Mouse (Mus musculus): ENCODE data around the gene Cpa5. TPM values are rescaled to one million over a fixed set of nuclear protein-coding genes. Genes with fewer than 3 reads are reported as not detected.

Cpa5 gene
- total and polyA plus RNA-seq, 3 experiments = not detected

GRCm38 (mm10) chr6:30614251-30614650, 3.4 kb downstream of the Cpa5 start:
- Histone ChIP-seq H3K36me3 (ENCODE audit: control insufficient read depth in 1 of 2, insufficient read depth in 2 of 2, low read length in 2 of 2) (0 out of 4 replicates have a peak, but pooled peaks cover 0 to 2% of the 10 kb centered on the region in 2 experiments), H3K9ac (ENCODE audit: control insufficient read depth, low read depth, low read length, poor library complexity, severe bottlenecking) (no peak overlapping the region), H3K4me1 (ENCODE audit: control insufficient read depth in 1 of 2, insufficient read depth in 2 of 2, low read length in 2 of 2) (peaks cover 0 to 4% of the 10 kb centered on the region in 2 experiments; a peak in 1 of 4 replicates), H3K27me3 (ENCODE audit: control insufficient read depth in 1 of 2, insufficient read depth in 2 of 2, low read length in 2 of 2) (peaks cover 0 to 5% of the 10 kb centered on the region in 2 experiments; a peak in 2 of 4 replicates), H3K79me2 (ENCODE audit: control insufficient read depth, insufficient read depth, low read length, poor library complexity) (no peaks in the 10 kb centered on the region), H3K27ac (ENCODE audit: control insufficient read depth, low read depth, low read length) (no peak overlapping the region), H3K9me3 (replicated peaks; ENCODE audit: insufficient read depth, low read length) (no peaks in the 10 kb centered on the region), H3K4me3 (ENCODE audit: control insufficient read depth in 1 of 2, insufficient read depth in 1 of 2, low read depth in 2 of 2, low read length in 2 of 2) (no peak overlapping the region)
- no peak for DNase-seq (ENCODE audit: low read depth, low spot score)
- TF ChIP-seq TBP (IDR thresholded peaks at IDR 0.05; ENCODE audit: low read depth, low read length) (no peak), GATA1 (IDR thresholded peaks at IDR 0.05; ENCODE audit: low read depth, low read length) (no peak), POLR2AphosphoS2 (IDR thresholded peaks at IDR 0.05; ENCODE audit: low read length) (no peak), ZNF384 (IDR thresholded peaks at IDR 0.05; ENCODE audit: low read depth, low read length) (no peak), NELFE (IDR thresholded peaks at IDR 0.05; ENCODE audit: low read depth, low read length) (no peak), MAX (IDR thresholded peaks at IDR 0.05; ENCODE audit: low read length) (no peak), BHLHE40 (IDR thresholded peaks at IDR 0.05; ENCODE audit: borderline replicate concordance, low read depth, low read length) (no peak), MXI1 (IDR thresholded peaks at IDR 0.05; ENCODE audit: low read depth, low read length) (no peak), MYC (IDR thresholded peaks at IDR 0.05; ENCODE audit: low read depth, low read length) (no peak), ZMIZ1 (IDR thresholded peaks at IDR 0.05; ENCODE audit: low read depth, low read length) (no peak), ZC3H11A (IDR thresholded peaks at IDR 0.05; ENCODE audit: low read depth, low read length) (no peak), POLR2A (IDR thresholded peaks at IDR 0.05; ENCODE audit: control insufficient read depth in 1 of 2, insufficient read depth in 1 of 2, low read depth in 1 of 2, low read length in 2 of 2, poor library complexity in 1 of 2) (no peak), SMC3 (IDR thresholded peaks at IDR 0.05; ENCODE audit: low read depth, low read length) (no peak), USF2 (IDR thresholded peaks at IDR 0.05; ENCODE audit: borderline replicate concordance in 1 of 2, insufficient read depth in 1 of 2, low read depth in 1 of 2, low read length in 2 of 2) (no peak), ZKSCAN1 (IDR thresholded peaks at IDR 0.05; ENCODE audit: low read depth, low read length) (no peak)

- H3K9ac ChIP-seq (ENCODE audit: control insufficient read depth, low read depth, low read length, poor library complexity, severe bottlenecking) = no peak overlapping the region
- TF ChIP-seq MEF2A (IDR thresholded peaks at IDR 0.05; ENCODE audit: extremely low read depth, insufficient replicate concordance, low read depth, low read length, poor library complexity, severe bottlenecking) (no peak), UBTF (IDR thresholded peaks at IDR 0.05; ENCODE audit: borderline replicate concordance, insufficient read depth, low read depth, low read length) (no peak), CHD2 (IDR thresholded peaks at IDR 0.05; ENCODE audit: low read length) (no peak), TBP (IDR thresholded peaks at IDR 0.05; ENCODE audit: low read depth, low read length) (no peak), TCF12 (IDR thresholded peaks at IDR 0.05; ENCODE audit: low read depth, low read length) (no peak), ELF1 (IDR thresholded peaks at IDR 0.05; ENCODE audit: low read depth, low read length) (no peak), EP300 (IDR thresholded peaks at IDR 0.05; ENCODE audit: low read depth in 1 of 2, low read length in 2 of 2) (no peak), NELFE (IDR thresholded peaks at IDR 0.05; ENCODE audit: low read depth, low read length) (no peak), HCFC1 (IDR thresholded peaks at IDR 0.05; ENCODE audit: low read depth, low read length) (no peak), NRF1 (IDR thresholded peaks at IDR 0.05; ENCODE audit: insufficient read depth, low read depth, low read length, poor library complexity, severe bottlenecking) (no peak), GATA1 (IDR thresholded peaks at IDR 0.05; ENCODE audit: low read depth, low read length) (no peak), POLR2AphosphoS2 (IDR thresholded peaks at IDR 0.05; ENCODE audit: low read length) (no peak), POLR2AphosphoS5 (IDR thresholded peaks at IDR 0.05; ENCODE audit: borderline replicate concordance, low read depth, low read length) (no peak), GABPA (IDR thresholded peaks at IDR 0.05; ENCODE audit: low read depth, low read length) (no peak)
- peaks cover 0 to 2% of the 10 kb centered on the region in 2 experiments; a peak in 1 of 4 replicates for H3K27me3 ChIP-seq (ENCODE audit: control insufficient read depth in 1 of 2, insufficient read depth in 2 of 2, low read length in 2 of 2)
- no peak overlapping the region for H3K27ac ChIP-seq (ENCODE audit: control insufficient read depth, low read depth, low read length)
- 0 out of 4 replicates have a peak, but pooled peaks cover 0 to 2% of the 10 kb centered on the region in 2 experiments for H3K36me3 ChIP-seq (ENCODE audit: control insufficient read depth in 1 of 2, insufficient read depth in 2 of 2, low read length in 2 of 2)
- H3K4me3 ChIP-seq (ENCODE audit: control insufficient read depth in 1 of 2, insufficient read depth in 1 of 2, low read depth in 2 of 2, low read length in 2 of 2) = no peak overlapping the region
- H3K9me3 ChIP-seq (replicated peaks; ENCODE audit: insufficient read depth, low read length) = no peaks in the 10 kb centered on the region
- no peak for DNase-seq (ENCODE audit: low read depth, low spot score)
- H3K4me1 ChIP-seq (ENCODE audit: control insufficient read depth in 1 of 2, insufficient read depth in 2 of 2, low read length in 2 of 2) = peaks cover 0 to 4% of the 10 kb centered on the region in 2 experiments; a peak in 1 of 4 replicates
- no peaks in the 10 kb centered on the region for H3K79me2 ChIP-seq (ENCODE audit: control insufficient read depth, insufficient read depth, low read length, poor library complexity)
Observed at GRCm38 (mm10) chr6:30615741-30616140, 4.9 kb downstream of the Cpa5 start.
